In genomic region chr5:106967578-106967977, GRCm38 (mm10) we compare ENCODE assay signal across 23 mouse cellular contexts. TPM values are rescaled to one million over a fixed set of nuclear protein-coding genes. Genes with fewer than 3 reads are reported as not detected.
DNase-seq lines count a peak whose midpoint lies in the region; ATAC-seq lines count a peak whose summit lies in the region.
"Had no signal": no experiment of that assay in that cellular context is flagged by ENCODE, and none has a peak within 500 bp of the region (broad histone marks: within the 10 kb centered on the region; RNA-seq: fewer than 3 reads in every experiment).

No protein-coding gene starts in this region.

- no peak overlapping the region for H3K4me2 ChIP-seq in forebrain, embryonic 13.5 days
- H3K4me2 ChIP-seq in forebrain, embryonic 15.5 days (replicated peaks) = no peak overlapping the region
- H3K4me2 ChIP-seq in liver, embryonic 11.5 days = no peak overlapping the region
- no peak overlapping the region for H3K4me2 ChIP-seq in intestine, embryonic 16.5 days (ENCODE audit: low read depth, low read length)
- no peak overlapping the region for H3K4me2 ChIP-seq in kidney, embryonic 16.5 days (replicated peaks; ENCODE audit: low read depth, low read length)

- no peak for DNase-seq in liver, embryonic 11.5 days (ENCODE audit: low spot score)
- no peak for DNase-seq in liver
- DNase-seq: adrenal gland, adult 8-10 months; adrenal gland, postnatal 14 days; adrenal gland, postnatal 36 days; B cell, adult 2 months; cerebellum, adult 11-12 months; cerebellum, adult 2 months; cerebellum, adult 9-10 months; cerebellum, postnatal 25 days; forebrain, postnatal 0 days had no signal

- no peaks in the 10 kb centered on the region for H3K9me3 ChIP-seq in forebrain, embryonic 13.5 days (replicated peaks)
- no peaks in the 10 kb centered on the region for H3K9me3 ChIP-seq in forebrain, embryonic 15.5 days
- H3K9me3 ChIP-seq in liver, embryonic 11.5 days (ENCODE audit: control insufficient read depth, low read length) = no peaks in the 10 kb centered on the region
- no peaks in the 10 kb centered on the region for H3K9me3 ChIP-seq in intestine, embryonic 16.5 days (ENCODE audit: control insufficient read depth, low read length)
- no peaks in the 10 kb centered on the region for H3K9me3 ChIP-seq in kidney, embryonic 16.5 days (ENCODE audit: low read length)
- H3K9me3 ChIP-seq: G1E had no signal

- peaks cover 31% of the 10 kb centered on the region for H3K36me3 ChIP-seq in forebrain, embryonic 13.5 days (ENCODE audit: poor library complexity, severe bottlenecking)
- peaks cover 15% of the 10 kb centered on the region for H3K36me3 ChIP-seq in forebrain, embryonic 15.5 days
- H3K36me3 ChIP-seq in liver, embryonic 11.5 days (ENCODE audit: control insufficient read depth, insufficient read depth, low read length) = peaks cover 28% of the 10 kb centered on the region
- no peaks in the 10 kb centered on the region for H3K36me3 ChIP-seq in intestine, embryonic 16.5 days (ENCODE audit: control insufficient read depth, insufficient read depth, low read length)
- peaks cover 33% of the 10 kb centered on the region; the same call in 1 of the 2 replicates for H3K36me3 ChIP-seq in kidney, embryonic 16.5 days (ENCODE audit: insufficient read depth, low read length)

- 96% methylated on average over 1 of the region's 1 CpGs for WGBS in forebrain, embryonic 13.5 days
- WGBS in forebrain, embryonic 15.5 days = 83% methylated on average over 1 of the region's 1 CpGs
- 94% methylated on average over 1 of the region's 1 CpGs for WGBS in liver, embryonic 11.5 days
- WGBS in intestine, embryonic 16.5 days = 92% methylated on average over 1 of the region's 1 CpGs
- WGBS in kidney, embryonic 16.5 days = 96% methylated on average over 1 of the region's 1 CpGs

- H3K27me3 ChIP-seq in forebrain, embryonic 13.5 days = no peaks in the 10 kb centered on the region
- H3K27me3 ChIP-seq in forebrain, embryonic 15.5 days = no peaks in the 10 kb centered on the region
- H3K27me3 ChIP-seq in liver, embryonic 11.5 days (replicated peaks; ENCODE audit: control insufficient read depth, insufficient read depth, low read length) = no peaks in the 10 kb centered on the region
- H3K27me3 ChIP-seq in intestine, embryonic 16.5 days (replicated peaks; ENCODE audit: control insufficient read depth, insufficient read depth, low read length) = no peaks in the 10 kb centered on the region
- H3K27me3 ChIP-seq in kidney, embryonic 16.5 days (ENCODE audit: insufficient read depth, low read length) = no peaks in the 10 kb centered on the region
- H3K27me3 ChIP-seq: CH12.LX, Patski had no signal

- H3K27ac ChIP-seq in forebrain, embryonic 13.5 days = no peak overlapping the region
- H3K27ac ChIP-seq in forebrain, embryonic 15.5 days (replicated peaks) = no peak overlapping the region
- no peak overlapping the region for H3K27ac ChIP-seq in liver, embryonic 11.5 days (ENCODE audit: low read depth, low read length)
- H3K27ac ChIP-seq in intestine, embryonic 16.5 days (ENCODE audit: low read length) = no peak overlapping the region
- H3K27ac ChIP-seq in kidney, embryonic 16.5 days (ENCODE audit: low read length) = no peak overlapping the region

- ATAC-seq in forebrain, embryonic 13.5 days = no peak
- ATAC-seq in forebrain, embryonic 15.5 days (replicated peaks) = no peak
- no peak for ATAC-seq in liver, embryonic 11.5 days (replicated peaks; ENCODE audit: low FRiP score)
- peak; percentile 72 for ATAC-seq in granulocyte monocyte progenitor cell, adult 5-6 weeks (replicated peaks; ENCODE audit: poor library complexity, severe bottlenecking)
- ATAC-seq in megakaryocyte progenitor cell, adult 5-6 weeks (replicated peaks; ENCODE audit: poor library complexity) = peak; percentile 53
- ATAC-seq in intestine, embryonic 16.5 days = no peak
- ATAC-seq in kidney, embryonic 16.5 days (ENCODE audit: low FRiP score, low TSS enrichment) = no peak
- ATAC-seq: activated CD4-positive, CD25-positive, alpha-beta regulatory T cell, adult 4 months; CD4-positive, CD25-positive, alpha-beta regulatory T cell, adult 4 months; forebrain, embryonic 14.5 days; forebrain, postnatal 0 days; Patski had no signal

- 0 out of 2 replicates have a peak overlapping the region, but pooled peaks have one; percentile 12 for H3K9ac ChIP-seq in forebrain, embryonic 13.5 days
- no peak overlapping the region for H3K9ac ChIP-seq in forebrain, embryonic 15.5 days (replicated peaks)
- peak overlapping the region; percentile 34; the same call in 1 of the 2 replicates for H3K9ac ChIP-seq in liver, embryonic 11.5 days (ENCODE audit: low read depth, low read length)
- no peak overlapping the region for H3K9ac ChIP-seq in intestine, embryonic 16.5 days (ENCODE audit: low read depth, low read length)
- no peak overlapping the region for H3K9ac ChIP-seq in kidney, embryonic 16.5 days (replicated peaks; ENCODE audit: low read length)
- H3K9ac ChIP-seq: forebrain, postnatal 0 days had no signal

- H3K4me3 ChIP-seq in forebrain, embryonic 13.5 days = no peak overlapping the region
- H3K4me3 ChIP-seq in forebrain, embryonic 15.5 days = no peak overlapping the region
- H3K4me3 ChIP-seq in liver, embryonic 11.5 days (ENCODE audit: low read depth, low read length) = no peak overlapping the region
- H3K4me3 ChIP-seq in intestine, embryonic 16.5 days (ENCODE audit: low read length) = no peak overlapping the region
- H3K4me3 ChIP-seq in kidney, embryonic 16.5 days (ENCODE audit: low read length) = no peak overlapping the region

- peaks cover 21% of the 10 kb centered on the region for H3K4me1 ChIP-seq in forebrain, embryonic 13.5 days
- H3K4me1 ChIP-seq in forebrain, embryonic 15.5 days = peaks cover 15% of the 10 kb centered on the region
- H3K4me1 ChIP-seq in liver, embryonic 11.5 days (replicated peaks; ENCODE audit: control insufficient read depth, insufficient read depth, low read length) = peaks cover 3% of the 10 kb centered on the region; the same call in 1 of the 2 replicates
- no peaks in the 10 kb centered on the region for H3K4me1 ChIP-seq in intestine, embryonic 16.5 days (ENCODE audit: control insufficient read depth, insufficient read depth, low read length)
- H3K4me1 ChIP-seq in kidney, embryonic 16.5 days (ENCODE audit: insufficient read depth, low read length) = peaks cover 16% of the 10 kb centered on the region

RNA-seq across cellular contexts. Expression of gene Cdc7, which starts 3.5 kb away (rescaled TPM):
- 43.1 and 47.7 TPM in 2 replicates for polyA plus RNA-seq in forebrain, embryonic 13.5 days (2015; fragmentation: Nextera tagmentation; extraction: Ambion mirVana)
- polyA plus RNA-seq in forebrain, embryonic 15.5 days (2015; fragmentation: Nextera tagmentation; extraction: Ambion mirVana) = 41.9 and 45.8 TPM in 2 replicates
- 55.0 and 55.3 TPM in 2 replicates for polyA plus RNA-seq in liver, embryonic 11.5 days (2014; fragmentation: Nextera tagmentation; extraction: Ambion mirVana)
- total RNA-seq in granulocyte monocyte progenitor cell, adult 5-6 weeks (2014; fragmentation: Nextera tagmentation) = 34.6 and 38.1 TPM in 2 replicates
- 25.3 and 38.7 TPM in 2 replicates for total RNA-seq in granulocyte monocyte progenitor cell, adult 5-6 weeks (2017)
- 31.6 and 38.2 TPM in 2 replicates for total RNA-seq in megakaryocyte progenitor cell, adult 5-6 weeks (2015)
- total RNA-seq in megakaryocyte progenitor cell, adult 5-6 weeks (2017) = 30.9 and 42.9 TPM in 2 replicates
- 26.4 and 30.1 TPM in 2 replicates for polyA plus RNA-seq in intestine, embryonic 16.5 days (2015; fragmentation: Nextera tagmentation; extraction: Ambion mirVana)
- polyA plus RNA-seq in kidney, embryonic 16.5 days (2015; fragmentation: Nextera tagmentation; extraction: Ambion mirVana) = 44.8 and 47.4 TPM in 2 replicates

RNA-seq across cellular contexts. Expression of gene Hfm1, which starts 41.5 kb away (rescaled TPM):
- 5.5 and 6.0 TPM in 2 replicates for polyA plus RNA-seq in forebrain, embryonic 13.5 days (2015; fragmentation: Nextera tagmentation; extraction: Ambion mirVana)
- polyA plus RNA-seq in forebrain, embryonic 15.5 days (2015; fragmentation: Nextera tagmentation; extraction: Ambion mirVana) = 5.2 and 6.7 TPM in 2 replicates
- 0.41 and 0.78 TPM in 2 replicates for polyA plus RNA-seq in liver, embryonic 11.5 days (2014; fragmentation: Nextera tagmentation; extraction: Ambion mirVana)
- total RNA-seq in granulocyte monocyte progenitor cell, adult 5-6 weeks (2014; fragmentation: Nextera tagmentation) = not detected in 2 replicates
- total RNA-seq in granulocyte monocyte progenitor cell, adult 5-6 weeks (2017) = not detected in 2 replicates
- not detected in 2 replicates for total RNA-seq in megakaryocyte progenitor cell, adult 5-6 weeks (2015)
- 0.21 TPM in 1 of 2 replicates, not detected in the other for total RNA-seq in megakaryocyte progenitor cell, adult 5-6 weeks (2017)
- polyA plus RNA-seq in intestine, embryonic 16.5 days (2015; fragmentation: Nextera tagmentation; extraction: Ambion mirVana) = 0.65 and 0.81 TPM in 2 replicates
- polyA plus RNA-seq in kidney, embryonic 16.5 days (2015; fragmentation: Nextera tagmentation; extraction: Ambion mirVana) = 1.6 and 2.0 TPM in 2 replicates
- total RNA-seq: adrenal gland, postnatal 14 days; CH12.LX; G1E had no signal
- polyA plus RNA-seq: activated CD4-positive, CD25-positive, alpha-beta regulatory T cell, adult 4 months; CD4-positive, CD25-positive, alpha-beta regulatory T cell, adult 4 months; G1E had no signal

Comparison
In these comparisons a context has a peak if more than half of its experiments do, and no peak if none do; other contexts are left out.
1. H3K9ac ChIP-seq: peak in forebrain, embryonic 13.5 days (single experiment) and liver, embryonic 11.5 days (single experiment); none in forebrain, embryonic 15.5 days (single experiment), intestine, embryonic 16.5 days (single experiment) and kidney, embryonic 16.5 days (single experiment).
2. ATAC-seq: peak in granulocyte monocyte progenitor cell, adult 5-6 weeks (single experiment) and megakaryocyte progenitor cell, adult 5-6 weeks (single experiment); none in forebrain, embryonic 13.5 days (single experiment), forebrain, embryonic 15.5 days (single experiment), liver, embryonic 11.5 days (single experiment), intestine, embryonic 16.5 days (single experiment) and kidney, embryonic 16.5 days (single experiment).